Mouse (Mus musculus) frontal cortex, postnatal 25 days (tissue): ENCODE results near the gene 1500009C09Rik.
"Not testable (repeated sequence)": the region's sequence is repeated elsewhere in the genome, so short reads cannot be mapped to it uniquely, and the experiment has no call there.

Source experiments
- DNase-seq, 2 experiments: peaks; one replicate each; pipeline ENCODE4 v3.0.0; 2022; ENCODE audit warnings: low spot score in 2 of 2

The 1500009C09Rik gene

GRCm38 (mm10) chr15:82218778-82219666 is 33.2 kb upstream of the 1500009C09Rik start:
- DNase-seq, result no peak

GRCm38 (mm10) chr15:82220003-82220675 is 32.1 kb upstream of the 1500009C09Rik start:
- DNase-seq, result no peak

GRCm38 (mm10) chr15:82221104-82221860 is 30.9 kb upstream of the 1500009C09Rik start:
- no peak for DNase-seq

GRCm38 (mm10) chr15:82223251-82223650 is 28.9 kb upstream of the 1500009C09Rik start:
- DNase-seq, result no peak

- no peak for DNase-seq
These were observed 28.3 kb upstream of the 1500009C09Rik start, which contains the start of gene Tnfrsf13c for GRCm38 (mm10) chr15:82223657-82224601. Gene Tnfrsf13c, minus strand, starts transcription at chr15:82224369.

GRCm38 (mm10) chr15:82224602-82225215 is 27.5 kb upstream of the 1500009C09Rik start:
- no peak for DNase-seq

- DNase-seq, result no peak
These were observed 26.4 kb upstream of the 1500009C09Rik start for GRCm38 (mm10) chr15:82225769-82226168.

GRCm38 (mm10) chr15:82229542-82230045 is 22.6 kb upstream of the 1500009C09Rik start:
- DNase-seq, result no peak

GRCm38 (mm10) chr15:82230098-82230611 is 22.0 kb upstream of the 1500009C09Rik start:
- DNase-seq, result no peak

GRCm38 (mm10) chr15:82231100-82231499 is 21.1 kb upstream of the 1500009C09Rik start:
- no peak for DNase-seq

- no peak for DNase-seq
These were observed 20.4 kb upstream of the 1500009C09Rik start for GRCm38 (mm10) chr15:82231591-82232378.

- no peak for DNase-seq
These were observed 19.5 kb upstream of the 1500009C09Rik start for GRCm38 (mm10) chr15:82232651-82233050.

- no peak for DNase-seq
These were observed 16.5 kb upstream of the 1500009C09Rik start for GRCm38 (mm10) chr15:82235661-82236060.

GRCm38 (mm10) chr15:82236565-82236964 is 15.6 kb upstream of the 1500009C09Rik start:
- DNase-seq, result peak; percentile 75 to 85

- no peak for DNase-seq
These were observed 8.9 kb upstream of the 1500009C09Rik start for GRCm38 (mm10) chr15:82243311-82243710.

- no peak for DNase-seq
These were observed 8.5 kb upstream of the 1500009C09Rik start for GRCm38 (mm10) chr15:82243742-82244114.

GRCm38 (mm10) chr15:82244115-82244804 is 7.9 kb upstream of the 1500009C09Rik start, which contains the start of gene Cenpm:
Gene Cenpm, minus strand, starts transcription at chr15:82244748.
- DNase-seq, result peak; percentile 89 to 92

- not testable (repeated sequence) for DNase-seq
These were observed 7.4 kb upstream of the 1500009C09Rik start for GRCm38 (mm10) chr15:82244805-82245161.
